Mouse (Mus musculus): ENCODE data around the gene March1. TPM values are rescaled to one million over a fixed set of nuclear protein-coding genes. Genes with fewer than 3 reads are reported as not detected.

March1 gene
- polyA plus RNA-seq, 1 experiment, result 0.01 TPM

GRCm38 (mm10) chr8:66495726-66496125 is 878.0 kb downstream of the March1 start:
- no peak overlapping the region for H3ac ChIP-seq (ENCODE audit: control insufficient read depth, insufficient read length, low read depth)
- no peaks in the 10 kb centered on the region for H3K79me2 ChIP-seq (ENCODE audit: control insufficient read depth, insufficient read depth)
- H3K27me3 ChIP-seq (ENCODE audit: control insufficient read depth, insufficient read depth, insufficient read length), result no peaks in the 10 kb centered on the region
- no peaks in the 10 kb centered on the region for H3K36me3 ChIP-seq (ENCODE audit: control insufficient read depth, insufficient read depth)
- no peaks in the 10 kb centered on the region for H3K79me3 ChIP-seq (ENCODE audit: low read depth)
- no peak overlapping the region for H3K4me3 ChIP-seq (ENCODE audit: insufficient read depth, poor library complexity, severe bottlenecking)
- TF ChIP-seq MAX (IDR thresholded peaks at IDR 0.05), result no peak
- TF ChIP-seq MYOG (IDR thresholded peaks at IDR 0.05; ENCODE audit: control insufficient read depth, extremely low read depth, insufficient read length), result no peak
- TF ChIP-seq CTCF (IDR thresholded peaks at IDR 0.05; ENCODE audit: control insufficient read depth, insufficient read depth, insufficient read length), result peak; percentile 76
- no peak for TF ChIP-seq FOSL1 (IDR thresholded peaks at IDR 0.05; ENCODE audit: insufficient read depth, low read length, poor library complexity, severe bottlenecking)
- no peak for TF ChIP-seq CEBPB (IDR thresholded peaks at IDR 0.05; ENCODE audit: low read depth)

- Histone ChIP-seq H3ac (ENCODE audit: control insufficient read depth, insufficient read length, low read depth) (no peak overlapping the region), H3K79me3 (ENCODE audit: low read depth) (no peaks in the 10 kb centered on the region), H3K27me3 (ENCODE audit: control insufficient read depth, insufficient read depth, insufficient read length) (no peaks in the 10 kb centered on the region), H3K4me3 (ENCODE audit: insufficient read depth, poor library complexity, severe bottlenecking) (no peak overlapping the region), H3K79me2 (ENCODE audit: control insufficient read depth, insufficient read depth) (no peaks in the 10 kb centered on the region), H3K36me3 (ENCODE audit: control insufficient read depth, insufficient read depth) (no peaks in the 10 kb centered on the region)
- TF ChIP-seq MAX (IDR thresholded peaks at IDR 0.05), result no peak
- no peak for TF ChIP-seq CEBPB (IDR thresholded peaks at IDR 0.05; ENCODE audit: low read depth)
- TF ChIP-seq MYOG (IDR thresholded peaks at IDR 0.05; ENCODE audit: control insufficient read depth, extremely low read depth, insufficient read length), result no peak
- TF ChIP-seq CTCF (IDR thresholded peaks at IDR 0.05; ENCODE audit: control insufficient read depth, insufficient read depth, insufficient read length), result no peak
- no peak for TF ChIP-seq MYOD1 (IDR thresholded peaks at IDR 0.05; ENCODE audit: control insufficient read depth, insufficient read length, low read depth)
- TF ChIP-seq USF1 (IDR thresholded peaks at IDR 0.05; ENCODE audit: low read depth), result no peak
- TF ChIP-seq FOSL1 (IDR thresholded peaks at IDR 0.05; ENCODE audit: insufficient read depth, low read length, poor library complexity, severe bottlenecking), result no peak
Measured at GRCm38 (mm10) chr8:66496998-66497577, 879.4 kb downstream of the March1 start.

- no peaks in the 10 kb centered on the region for H3K27me3 ChIP-seq (ENCODE audit: control insufficient read depth, insufficient read depth, insufficient read length)
- H3K79me3 ChIP-seq (ENCODE audit: low read depth), result no peaks in the 10 kb centered on the region
- H3ac ChIP-seq (ENCODE audit: control insufficient read depth, insufficient read length, low read depth), result no peak overlapping the region
- H3K36me3 ChIP-seq (ENCODE audit: control insufficient read depth, insufficient read depth), result no peaks in the 10 kb centered on the region
- no peak for TF ChIP-seq USF1 (IDR thresholded peaks at IDR 0.05; ENCODE audit: low read depth)
- no peak for TF ChIP-seq CTCF (IDR thresholded peaks at IDR 0.05; ENCODE audit: control insufficient read depth, insufficient read depth, insufficient read length)
- TF ChIP-seq MYOG (IDR thresholded peaks at IDR 0.05; ENCODE audit: control insufficient read depth, extremely low read depth, insufficient read length), result no peak
- H3K79me2 ChIP-seq (ENCODE audit: control insufficient read depth, insufficient read depth), result no peaks in the 10 kb centered on the region
- no peak overlapping the region for H3K4me3 ChIP-seq (ENCODE audit: insufficient read depth, poor library complexity, severe bottlenecking)
Measured at GRCm38 (mm10) chr8:66503381-66503780, 885.7 kb downstream of the March1 start.

- Histone ChIP-seq H3K79me2 (ENCODE audit: control insufficient read depth, insufficient read depth) (no peaks in the 10 kb centered on the region), H3K79me3 (ENCODE audit: low read depth) (no peaks in the 10 kb centered on the region), H3ac (ENCODE audit: control insufficient read depth, insufficient read length, low read depth) (no peak within 1 kb of the TSS), H3K36me3 (ENCODE audit: control insufficient read depth, insufficient read depth) (no peaks in the 10 kb centered on the region), H3K27me3 (ENCODE audit: control insufficient read depth, insufficient read depth, insufficient read length) (no peaks in the 10 kb centered on the region), H3K4me3 (ENCODE audit: insufficient read depth, poor library complexity, severe bottlenecking) (no peak within 1 kb of the TSS)
- no peak for TF ChIP-seq MAX (IDR thresholded peaks at IDR 0.05)
Measured at GRCm38 (mm10) chr8:66511537-66511936, 893.8 kb downstream of the March1 start, which contains the start of gene Tktl2. Tktl2 (plus strand) TSS chr8:66511756.

- TF ChIP-seq CEBPB (IDR thresholded peaks at IDR 0.05; ENCODE audit: low read depth), result no peak
- TF ChIP-seq CTCF (IDR thresholded peaks at IDR 0.05; ENCODE audit: control insufficient read depth, insufficient read depth, insufficient read length), result no peak
- TF ChIP-seq MYOD1 (IDR thresholded peaks at IDR 0.05; ENCODE audit: control insufficient read depth, insufficient read length, low read depth), result no peak
- no peak for TF ChIP-seq FOSL1 (IDR thresholded peaks at IDR 0.05; ENCODE audit: insufficient read depth, low read length, poor library complexity, severe bottlenecking)
- TF ChIP-seq MAX (IDR thresholded peaks at IDR 0.05), result no peak
- no peak for TF ChIP-seq USF1 (IDR thresholded peaks at IDR 0.05; ENCODE audit: low read depth)
- TF ChIP-seq MYOG (IDR thresholded peaks at IDR 0.05; ENCODE audit: control insufficient read depth, extremely low read depth, insufficient read length), result no peak
- no peaks in the 10 kb centered on the region for H3K79me3 ChIP-seq (ENCODE audit: low read depth)
- H3K79me2 ChIP-seq (ENCODE audit: control insufficient read depth, insufficient read depth), result no peaks in the 10 kb centered on the region
- H3K27me3 ChIP-seq (ENCODE audit: control insufficient read depth, insufficient read depth, insufficient read length), result no peaks in the 10 kb centered on the region
- no peak overlapping the region for H3ac ChIP-seq (ENCODE audit: control insufficient read depth, insufficient read length, low read depth)
- H3K4me3 ChIP-seq (ENCODE audit: insufficient read depth, poor library complexity, severe bottlenecking), result no peak overlapping the region
- H3K36me3 ChIP-seq (ENCODE audit: control insufficient read depth, insufficient read depth), result no peaks in the 10 kb centered on the region
Measured at GRCm38 (mm10) chr8:66519149-66519548, 901.4 kb downstream of the March1 start.

GRCm38 (mm10) chr8:66520576-66520975 is 902.9 kb downstream of the March1 start:
- Histone ChIP-seq H3ac (ENCODE audit: control insufficient read depth, insufficient read length, low read depth) (no peak overlapping the region), H3K36me3 (ENCODE audit: control insufficient read depth, insufficient read depth) (no peaks in the 10 kb centered on the region), H3K79me3 (ENCODE audit: low read depth) (no peaks in the 10 kb centered on the region), H3K27me3 (ENCODE audit: control insufficient read depth, insufficient read depth, insufficient read length) (no peaks in the 10 kb centered on the region), H3K4me3 (ENCODE audit: insufficient read depth, poor library complexity, severe bottlenecking) (no peak overlapping the region), H3K79me2 (ENCODE audit: control insufficient read depth, insufficient read depth) (no peaks in the 10 kb centered on the region)
- no peak for TF ChIP-seq USF1 (IDR thresholded peaks at IDR 0.05; ENCODE audit: low read depth)
- no peak for TF ChIP-seq FOSL1 (IDR thresholded peaks at IDR 0.05; ENCODE audit: insufficient read depth, low read length, poor library complexity, severe bottlenecking)
- TF ChIP-seq MYOD1 (IDR thresholded peaks at IDR 0.05; ENCODE audit: control insufficient read depth, insufficient read length, low read depth), result no peak
- TF ChIP-seq CTCF (IDR thresholded peaks at IDR 0.05; ENCODE audit: control insufficient read depth, insufficient read depth, insufficient read length), result no peak
- TF ChIP-seq MYOG (IDR thresholded peaks at IDR 0.05; ENCODE audit: control insufficient read depth, extremely low read depth, insufficient read length), result no peak
- no peak for TF ChIP-seq CEBPB (IDR thresholded peaks at IDR 0.05; ENCODE audit: low read depth)
- no peak for TF ChIP-seq MAX (IDR thresholded peaks at IDR 0.05)

Measured in C2C12 (cell line).